Mouse (Mus musculus) brown adipose tissue, adult 24 weeks (tissue): ENCODE measurements around the gene Hmx1. TPM values are rescaled to one million over a fixed set of nuclear protein-coding genes. Genes with fewer than 3 reads are reported as not detected.

Experiments used
- H3K27ac ChIP-seq: fragments of 200-500 bp; replicated peaks from 2 replicates; pipeline ENCODE4 v1.5.1; 2012; ENCODE audit warnings: low read depth, mild to moderate bottlenecking, low read length
- H3K4me1 ChIP-seq: fragments of 200-500 bp; 2 replicates; pipeline ENCODE4 v1.6.1; 2012; ENCODE audit warnings: low read length, mixed read lengths; ENCODE audit not compliant: control insufficient read depth, insufficient read depth, insufficient read length
- H3K4me3 ChIP-seq: fragments of 200-500 bp; 2 replicates; pipeline ENCODE4 v1.5.1; 2012; ENCODE audit warnings: low read depth, mild to moderate bottlenecking, low read length, moderate library complexity; ENCODE audit not compliant: insufficient read depth
- polyA plus RNA-seq: library from polyadenylated mRNA; stranded (reverse); fragments of >200 nt; gene quantifications from 2 replicates; pipeline ENCODE4 v1.2.4, GENCODE M21; 2012; ENCODE audit not compliant: missing spikeins, insufficient read depth, insufficient read length

The Hmx1 gene
- polyA plus RNA-seq, result not detected in 2 replicates

GRCm38 (mm10) chr5:35388491-35389111 is at the start of gene Hmx1:
Gene Hmx1 (plus strand): TSS chr5:35389108.
- H3K27ac ChIP-seq, result no peak within 1 kb of the TSS
- H3K4me3 ChIP-seq, result no peak within 1 kb of the TSS
- H3K4me1 ChIP-seq, result no peaks in the 10 kb centered on the region

- H3K27ac ChIP-seq, result no peak overlapping the region
- H3K4me1 ChIP-seq, result no peaks in the 10 kb centered on the region
- H3K4me3 ChIP-seq, result no peak overlapping the region
Observed at GRCm38 (mm10) chr5:35345084-35345483, 43.8 kb upstream of the Hmx1 start.

- no peak overlapping the region for H3K4me3 ChIP-seq
Observed at GRCm38 (mm10) chr5:35348794-35349193, 40.1 kb upstream of the Hmx1 start.

GRCm38 (mm10) chr5:35357544-35358440 is 31.1 kb upstream of the Hmx1 start:
- Histone ChIP-seq H3K27ac (no peak overlapping the region), H3K4me3 (no peak overlapping the region), H3K4me1 (no peaks in the 10 kb centered on the region)

More at GRCm38 (mm10) chr5:35348794-35349193, 40.1 kb upstream of the Hmx1 start:
- H3K4me1 ChIP-seq, result no peaks in the 10 kb centered on the region
- H3K27ac ChIP-seq, result no peak overlapping the region

- Histone ChIP-seq H3K4me3 (no peak overlapping the region), H3K4me1 (no peaks in the 10 kb centered on the region), H3K27ac (no peak overlapping the region)
Observed at GRCm38 (mm10) chr5:35361570-35362284, 27.2 kb upstream of the Hmx1 start.

GRCm38 (mm10) chr5:35366241-35367032 is 22.5 kb upstream of the Hmx1 start:
- H3K4me3 ChIP-seq, result no peak overlapping the region
- H3K4me1 ChIP-seq, result no peaks in the 10 kb centered on the region
- H3K27ac ChIP-seq, result no peak overlapping the region

GRCm38 (mm10) chr5:35368916-35369315 is 20.0 kb upstream of the Hmx1 start:
- no peaks in the 10 kb centered on the region for H3K4me1 ChIP-seq
- H3K4me3 ChIP-seq, result no peak overlapping the region
- H3K27ac ChIP-seq, result no peak overlapping the region

- no peaks in the 10 kb centered on the region for H3K4me1 ChIP-seq
- no peak overlapping the region for H3K27ac ChIP-seq
- no peak overlapping the region for H3K4me3 ChIP-seq
Observed at GRCm38 (mm10) chr5:35379066-35379465, 9.8 kb upstream of the Hmx1 start.

GRCm38 (mm10) chr5:35379815-35380214 is 9.1 kb upstream of the Hmx1 start:
- no peak overlapping the region for H3K4me3 ChIP-seq
- no peaks in the 10 kb centered on the region for H3K4me1 ChIP-seq
- H3K27ac ChIP-seq, result no peak overlapping the region

GRCm38 (mm10) chr5:35387834-35388490 is 946 bp upstream of the Hmx1 start:
- H3K27ac ChIP-seq, result no peak overlapping the region
- H3K4me1 ChIP-seq, result no peaks in the 10 kb centered on the region
- no peak overlapping the region for H3K4me3 ChIP-seq

GRCm38 (mm10) chr5:35389441-35389840 is 533 bp downstream of the Hmx1 start:
- Histone ChIP-seq H3K27ac (no peak overlapping the region), H3K4me3 (no peak overlapping the region), H3K4me1 (no peaks in the 10 kb centered on the region)

- Histone ChIP-seq H3K4me3 (no peak overlapping the region), H3K4me1 (no peaks in the 10 kb centered on the region)
Observed at GRCm38 (mm10) chr5:35389915-35390314, 1.0 kb downstream of the Hmx1 start.

GRCm38 (mm10) chr5:35390848-35391655 is 2.1 kb downstream of the Hmx1 start:
- no peak overlapping the region for H3K4me3 ChIP-seq
- H3K4me1 ChIP-seq, result no peaks in the 10 kb centered on the region
- H3K27ac ChIP-seq, result no peak overlapping the region

More at GRCm38 (mm10) chr5:35389915-35390314, 1.0 kb downstream of the Hmx1 start:
- no peak overlapping the region for H3K27ac ChIP-seq
